Mouse (Mus musculus): ENCODE measurements at regions not wholly inside any gene's neighbourhood (a gene's known extent, or its start where the extent isn't known, plus 50 kb on each side); places are given as distances from the start of the nearest gene placed in this dataset.

DNA sequence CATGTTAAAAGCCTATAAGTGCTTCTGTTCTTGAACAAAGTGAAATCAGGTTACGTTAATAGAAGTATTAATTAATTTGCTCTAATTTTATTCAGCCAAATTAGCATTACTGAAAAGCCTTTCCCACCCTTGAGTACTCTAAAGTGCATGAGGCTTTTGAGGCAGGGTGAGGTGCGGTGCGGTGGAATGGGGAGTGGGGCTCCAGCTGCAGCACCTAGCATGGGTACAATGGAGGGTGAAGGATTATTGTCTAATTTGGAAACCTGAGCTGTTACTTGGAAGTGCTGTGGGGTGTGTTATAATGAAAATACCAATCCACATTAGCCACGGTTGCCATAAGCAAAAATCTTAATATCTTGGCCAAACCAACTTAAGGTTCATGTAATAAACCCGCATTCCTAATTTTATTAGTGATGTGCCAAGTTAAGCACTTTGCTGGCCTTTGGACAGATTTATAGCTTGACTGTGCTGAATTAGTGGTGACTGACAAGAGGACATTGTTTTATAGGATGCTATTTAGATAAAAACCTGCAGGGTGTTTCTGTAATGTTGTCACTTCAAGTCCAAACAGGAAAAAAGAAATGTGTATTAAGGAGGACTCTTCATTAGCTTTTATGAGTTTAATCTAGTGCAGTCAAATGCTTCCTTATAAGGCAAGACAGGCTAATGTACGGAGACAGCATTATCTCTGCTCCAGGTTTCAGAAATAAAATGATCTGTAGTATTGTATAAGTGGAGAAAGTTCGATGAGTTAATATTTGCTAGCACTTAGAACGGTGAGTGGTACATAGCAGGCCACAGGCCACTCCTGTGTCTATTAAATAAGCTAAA is 382.2 kb downstream of the Lmo4 start:
- H3K36me3 ChIP-seq (ENCODE audit: control insufficient read depth, insufficient read depth, low read length), result no peaks in the 10 kb centered on the region
- H3K4me3 ChIP-seq (ENCODE audit: control insufficient read depth, insufficient read depth, low read length), result no peak overlapping the region
- no peak overlapping the region for H3K27ac ChIP-seq (ENCODE audit: control insufficient read depth, insufficient read depth, low read length)
- no peaks in the 10 kb centered on the region; the same call in 1 of the 2 replicates for H3K4me1 ChIP-seq (replicated peaks; ENCODE audit: control insufficient read depth, insufficient read depth, low read length)
- no peak for DNase-seq
- TF ChIP-seq CTCF (IDR thresholded peaks at IDR 0.05; ENCODE audit: borderline replicate concordance, control insufficient read depth, extremely low read depth, insufficient read depth, low read length, poor library complexity), result no peak
- no peak for TF ChIP-seq POLR2A (IDR thresholded peaks at IDR 0.05; ENCODE audit: control insufficient read depth, extremely low read depth, insufficient read depth, low read length, poor library complexity)
- WGBS, result 96% methylated on average over 8 of the region's 8 CpGs
- no peaks in the 10 kb centered on the region for H3K27me3 ChIP-seq (ENCODE audit: control insufficient read depth, insufficient read depth, low read length)

DNA sequence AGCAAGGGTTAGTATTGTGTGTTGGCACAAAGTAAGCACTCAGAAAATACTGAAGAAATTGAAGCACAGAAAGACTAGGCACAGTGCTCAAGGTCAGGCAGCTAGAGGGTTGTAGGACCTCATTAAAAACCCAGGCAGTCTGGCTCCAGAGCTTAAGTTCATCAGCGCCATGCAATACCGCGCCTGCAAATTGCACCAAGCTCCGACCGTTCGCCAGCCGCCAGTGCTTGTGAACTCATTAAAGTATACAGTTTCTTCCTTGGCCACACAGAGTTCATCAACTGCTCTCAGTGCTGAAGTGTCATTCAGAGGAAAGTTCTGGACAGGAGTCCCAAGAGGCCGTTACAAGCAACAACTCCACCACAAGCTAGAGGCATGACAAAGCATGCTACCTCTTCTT is 397.5 kb downstream of the Lmo4 start:
- WGBS, result 94% methylated on average over 8 of the region's 8 CpGs
- Histone ChIP-seq H3K27ac (ENCODE audit: control insufficient read depth, insufficient read depth, low read length) (no peak overlapping the region), H3K4me3 (ENCODE audit: control insufficient read depth, insufficient read depth, low read length) (no peak overlapping the region), H3K36me3 (ENCODE audit: control insufficient read depth, insufficient read depth, low read length) (no peaks in the 10 kb centered on the region), H3K27me3 (ENCODE audit: control insufficient read depth, insufficient read depth, low read length) (no peaks in the 10 kb centered on the region), H3K4me1 (replicated peaks; ENCODE audit: control insufficient read depth, insufficient read depth, low read length) (no peaks in the 10 kb centered on the region)
- TF ChIP-seq POLR2A (IDR thresholded peaks at IDR 0.05; ENCODE audit: control insufficient read depth, extremely low read depth, insufficient read depth, low read length, poor library complexity) (no peak), CTCF (IDR thresholded peaks at IDR 0.05; ENCODE audit: borderline replicate concordance, control insufficient read depth, extremely low read depth, insufficient read depth, low read length, poor library complexity) (no peak)
- no peak for DNase-seq

- TF ChIP-seq CTCF (IDR thresholded peaks at IDR 0.05; ENCODE audit: borderline replicate concordance, control insufficient read depth, extremely low read depth, insufficient read depth, low read length, poor library complexity) (no peak), POLR2A (IDR thresholded peaks at IDR 0.05; ENCODE audit: control insufficient read depth, extremely low read depth, insufficient read depth, low read length, poor library complexity) (no peak)
- H3K36me3 ChIP-seq (ENCODE audit: control insufficient read depth, insufficient read depth, low read length), result no peaks in the 10 kb centered on the region
- H3K4me3 ChIP-seq (ENCODE audit: control insufficient read depth, insufficient read depth, low read length), result no peak overlapping the region
- no peaks in the 10 kb centered on the region for H3K27me3 ChIP-seq (ENCODE audit: control insufficient read depth, insufficient read depth, low read length)
- H3K4me1 ChIP-seq (replicated peaks; ENCODE audit: control insufficient read depth, insufficient read depth, low read length), result no peaks in the 10 kb centered on the region
- no peak overlapping the region for H3K27ac ChIP-seq (ENCODE audit: control insufficient read depth, insufficient read depth, low read length)
- DNase-seq, result no peak
- 98% methylated on average over 3 of the region's 3 CpGs for WGBS
These were observed 398.1 kb downstream of the Lmo4 start for GRCm38 (mm10) chr3:143806940-143807339.

- WGBS, result 96% methylated on average over 5 of the region's 5 CpGs
- no peak overlapping the region for H3K27ac ChIP-seq (ENCODE audit: control insufficient read depth, insufficient read depth, low read length)
- H3K4me1 ChIP-seq (replicated peaks; ENCODE audit: control insufficient read depth, insufficient read depth, low read length), result no peaks in the 10 kb centered on the region
- TF ChIP-seq POLR2A (IDR thresholded peaks at IDR 0.05; ENCODE audit: control insufficient read depth, extremely low read depth, insufficient read depth, low read length, poor library complexity) (no peak), CTCF (IDR thresholded peaks at IDR 0.05; ENCODE audit: borderline replicate concordance, control insufficient read depth, extremely low read depth, insufficient read depth, low read length, poor library complexity) (no peak)
- no peaks in the 10 kb centered on the region for H3K36me3 ChIP-seq (ENCODE audit: control insufficient read depth, insufficient read depth, low read length)
- no peak overlapping the region for H3K4me3 ChIP-seq (ENCODE audit: control insufficient read depth, insufficient read depth, low read length)
- H3K27me3 ChIP-seq (ENCODE audit: control insufficient read depth, insufficient read depth, low read length), result no peaks in the 10 kb centered on the region
- DNase-seq, result no peak
These were observed 407.2 kb downstream of the Lmo4 start for GRCm38 (mm10) chr3:143797850-143798249.

DNA sequence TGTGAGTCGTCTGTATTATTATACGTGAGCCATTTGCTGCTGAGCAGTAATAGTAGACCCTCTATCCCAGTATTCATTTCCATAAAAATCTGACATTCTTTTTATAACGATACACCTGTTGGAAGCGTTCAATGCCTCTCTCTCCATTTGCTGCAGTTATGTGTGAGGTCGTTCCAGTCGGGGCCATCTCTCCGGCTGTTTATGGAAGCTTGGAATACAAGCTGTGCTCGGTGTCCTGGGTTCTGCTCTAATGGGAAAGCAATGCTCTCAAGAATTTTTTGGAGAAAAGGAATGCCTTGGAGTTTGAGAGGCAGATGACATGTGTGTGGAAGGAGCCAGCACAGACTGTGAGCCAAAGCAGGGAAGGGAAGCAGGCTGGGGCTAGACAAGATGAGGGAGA is 414.1 kb downstream of the Lmo4 start:
- Histone ChIP-seq H3K36me3 (ENCODE audit: control insufficient read depth, insufficient read depth, low read length) (no peaks in the 10 kb centered on the region), H3K27ac (ENCODE audit: control insufficient read depth, insufficient read depth, low read length) (no peak overlapping the region), H3K4me3 (ENCODE audit: control insufficient read depth, insufficient read depth, low read length) (no peak overlapping the region), H3K27me3 (ENCODE audit: control insufficient read depth, insufficient read depth, low read length) (no peaks in the 10 kb centered on the region), H3K4me1 (replicated peaks; ENCODE audit: control insufficient read depth, insufficient read depth, low read length) (no peaks in the 10 kb centered on the region)
- DNase-seq, result no peak
- WGBS, result 92% methylated on average over 8 of the region's 8 CpGs
- TF ChIP-seq CTCF (IDR thresholded peaks at IDR 0.05; ENCODE audit: borderline replicate concordance, control insufficient read depth, extremely low read depth, insufficient read depth, low read length, poor library complexity) (no peak), POLR2A (IDR thresholded peaks at IDR 0.05; ENCODE audit: control insufficient read depth, extremely low read depth, insufficient read depth, low read length, poor library complexity) (no peak)

DNA sequence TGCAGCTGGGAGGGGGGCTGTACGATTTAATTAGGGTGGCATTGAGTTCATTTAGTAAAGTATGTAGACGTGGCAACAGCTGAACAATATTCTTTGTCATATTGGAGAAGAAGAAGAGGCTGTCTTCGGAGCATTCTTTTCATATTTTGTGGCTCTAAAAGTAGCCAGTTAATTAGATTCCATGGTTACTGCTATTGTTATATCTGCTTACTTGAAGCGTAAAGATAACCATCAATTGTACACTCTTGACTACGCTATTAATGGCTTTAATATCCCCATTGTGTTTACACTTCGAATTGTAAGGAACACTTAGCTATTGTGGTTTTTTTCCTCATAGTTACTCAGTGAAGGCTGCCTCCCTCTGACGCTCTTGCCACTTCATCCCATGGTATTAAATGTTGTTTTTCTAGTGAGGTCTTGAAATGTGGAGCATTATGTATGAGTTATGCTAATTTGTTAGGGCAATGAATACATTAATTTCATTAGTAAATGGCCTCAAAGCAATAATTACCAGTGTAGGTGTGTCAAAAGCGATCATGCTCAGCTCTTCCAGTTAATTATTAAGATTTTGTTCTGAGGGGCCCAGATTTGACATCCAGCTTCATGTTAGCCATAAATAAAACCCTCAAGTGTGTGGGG is 415.0 kb downstream of the Lmo4 start:
- Histone ChIP-seq H3K27ac (ENCODE audit: control insufficient read depth, insufficient read depth, low read length) (no peak overlapping the region), H3K27me3 (ENCODE audit: control insufficient read depth, insufficient read depth, low read length) (no peaks in the 10 kb centered on the region), H3K4me3 (ENCODE audit: control insufficient read depth, insufficient read depth, low read length) (no peak overlapping the region), H3K4me1 (replicated peaks; ENCODE audit: control insufficient read depth, insufficient read depth, low read length) (no peaks in the 10 kb centered on the region), H3K36me3 (ENCODE audit: control insufficient read depth, insufficient read depth, low read length) (no peaks in the 10 kb centered on the region)
- WGBS, result 79% methylated on average over 8 of the region's 8 CpGs
- TF ChIP-seq POLR2A (IDR thresholded peaks at IDR 0.05; ENCODE audit: control insufficient read depth, extremely low read depth, insufficient read depth, low read length, poor library complexity), result no peak
- TF ChIP-seq CTCF (IDR thresholded peaks at IDR 0.05; ENCODE audit: borderline replicate concordance, control insufficient read depth, extremely low read depth, insufficient read depth, low read length, poor library complexity), result no peak
- no peak for DNase-seq

Measured in thymus, adult 2 months (tissue).